Mouse (Mus musculus) myocyte (in vitro differentiated cells): ENCODE results near the gene Ddx28.

ENCODE experiments used
- E2F4 ChIP-seq: IDR thresholded peaks from one replicate; pipeline ENCODE4 v1.6.1; 2011; ENCODE audit warnings: mild to moderate bottlenecking, control low read depth, moderate library complexity; ENCODE audit not compliant: insufficient read depth
- MAX ChIP-seq: IDR thresholded peaks from one replicate; pipeline ENCODE4 v1.6.1; 2011; ENCODE audit warnings: low read depth, mild to moderate bottlenecking, control low read depth
- MYOD1 ChIP-seq, 3 experiments: IDR thresholded peaks; one replicate each; pipeline ENCODE4 v1.6.1; 2011; ENCODE audit warnings: control low read depth in 2 of 3, low read depth in 2 of 3, mild to moderate bottlenecking in 2 of 3, moderate library complexity in 1 of 3; ENCODE audit not compliant: insufficient read length in 2 of 3, control insufficient read depth in 1 of 3
- POLR2A ChIP-seq: IDR thresholded peaks from one replicate; pipeline ENCODE4 v1.6.1; 2011; ENCODE audit warnings: low read depth, mild to moderate bottlenecking, control low read depth, moderate library complexity; ENCODE audit not compliant: insufficient read length
- POLR2AphosphoS2 ChIP-seq: IDR thresholded peaks from one replicate; pipeline ENCODE4 v1.6.1; 2011; ENCODE audit warnings: low read depth, control low read depth; ENCODE audit not compliant: insufficient read length
- TCF3 ChIP-seq: IDR thresholded peaks from one replicate; pipeline ENCODE4 v1.6.1; 2011; ENCODE audit warnings: low read depth, control low read depth; ENCODE audit not compliant: insufficient read length

DNA sequence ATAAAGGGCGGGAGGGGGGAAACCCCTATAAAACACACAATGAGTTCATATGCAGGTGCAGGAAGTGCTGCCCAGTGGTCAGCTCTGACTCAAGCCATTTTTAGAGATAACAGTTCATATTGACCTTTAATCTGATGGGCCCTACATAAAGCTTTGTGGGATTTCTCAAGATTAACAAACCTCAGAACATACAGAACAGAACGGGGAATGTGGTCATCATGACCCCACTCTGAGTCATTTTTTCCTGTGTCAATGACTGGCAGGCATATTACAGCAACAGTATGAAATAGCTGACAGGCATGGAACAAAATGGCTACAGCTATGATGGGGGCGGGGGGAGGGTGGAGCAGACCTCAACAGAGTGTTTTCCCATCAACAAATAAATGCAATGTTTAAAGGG is 4.5 kb downstream of the Ddx28 start:
- TF ChIP-seq POLR2A (no peak), POLR2AphosphoS2 (no peak), MYOD1 (IDR thresholded peaks at IDR 0.05; ENCODE audit: control insufficient read depth in 1 of 3, insufficient read length in 2 of 3, low read depth in 2 of 3) (no peak), TCF3 (no peak), E2F4 (no peak), MAX (no peak)
